In the genomic region with DNA sequence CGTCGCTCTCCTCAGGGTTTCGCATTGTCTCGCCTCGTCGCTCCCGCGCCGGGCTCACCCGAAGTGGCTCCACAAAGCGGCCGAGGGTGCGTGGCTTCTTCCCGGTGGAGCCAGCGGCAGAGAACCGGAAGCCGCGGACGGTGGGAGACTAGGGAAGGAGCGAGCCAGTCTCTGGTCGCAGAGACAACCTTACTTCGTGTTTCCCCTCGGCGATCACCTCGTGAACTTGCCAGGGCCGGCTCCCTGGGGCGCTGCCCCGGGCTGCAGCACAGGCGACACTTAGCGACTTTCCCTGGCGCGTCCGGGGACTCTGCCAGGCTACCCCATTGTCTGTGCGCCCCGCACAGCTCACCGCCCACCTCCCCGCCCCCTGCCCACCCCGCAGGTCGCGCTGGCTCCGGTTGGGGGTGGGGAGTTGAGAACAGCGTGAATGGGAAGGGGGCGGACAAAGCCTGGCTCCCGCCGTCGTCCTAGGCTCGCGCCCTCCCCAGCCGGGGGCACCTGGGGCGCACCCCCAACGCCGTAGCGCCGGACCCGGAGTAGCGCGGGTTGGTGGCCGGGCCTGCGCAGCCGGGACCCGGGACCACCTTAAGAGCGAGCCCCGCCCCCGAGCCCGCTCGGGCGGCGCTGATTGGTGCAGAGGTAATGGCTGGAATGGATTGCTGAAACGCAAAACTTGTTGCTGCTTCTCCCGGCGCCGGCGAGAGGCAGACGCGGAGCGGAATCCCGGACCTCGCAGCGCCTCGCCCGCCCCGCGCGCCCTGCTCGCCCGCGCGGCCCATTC, we compare ENCODE assay signal across 8 mouse cellular contexts. TPM values are rescaled to one million over a fixed set of nuclear protein-coding genes. Genes with fewer than 3 reads are reported as not detected.
DNase-seq lines count a peak whose midpoint lies in the region; ATAC-seq and TF ChIP-seq lines count a peak whose summit lies in the region.

Gene Mn1 (plus strand): TSS at position 772 of the 784 bp plus-strand sequence.

- H3K27ac ChIP-seq in forebrain, embryonic 13.5 days: peak within 1 kb of the TSS; percentile 99
- peak within 1 kb of the TSS; percentile 82 for H3K27ac ChIP-seq in heart, embryonic 16.5 days (ENCODE audit: low read length)
- H3K27ac ChIP-seq in liver, embryonic 12.5 days: peak within 1 kb of the TSS; percentile 45
- peak within 1 kb of the TSS; percentile 94 for H3K27ac ChIP-seq in neural tube, embryonic 13.5 days (replicated peaks)

- peak; percentile 93; the same call in 1 of the 2 replicates for TF ChIP-seq POLR2A in brain, embryonic 14.5 days (IDR thresholded peaks at IDR 0.05; ENCODE audit: borderline replicate concordance, extremely low read depth, insufficient read depth, insufficient read length, poor library complexity, severe bottlenecking)

- H3K9ac ChIP-seq in forebrain, embryonic 13.5 days: peak within 1 kb of the TSS; percentile 100
- peak within 1 kb of the TSS; percentile 91 for H3K9ac ChIP-seq in heart, embryonic 16.5 days (ENCODE audit: low read length)
- peak within 1 kb of the TSS; percentile 63 for H3K9ac ChIP-seq in liver, embryonic 12.5 days
- peak within 1 kb of the TSS; percentile 97 for H3K9ac ChIP-seq in neural tube, embryonic 13.5 days

- peak within 1 kb of the TSS; percentile 98 for H3K4me3 ChIP-seq in forebrain, embryonic 13.5 days
- peak within 1 kb of the TSS; percentile 88 for H3K4me3 ChIP-seq in heart, embryonic 16.5 days (ENCODE audit: low read length)
- H3K4me3 ChIP-seq in liver, embryonic 12.5 days: peak within 1 kb of the TSS; percentile 58
- peak within 1 kb of the TSS; percentile 87 for H3K4me3 ChIP-seq in neural tube, embryonic 13.5 days

- TF ChIP-seq CTCF in brain, embryonic 14.5 days (IDR thresholded peaks at IDR 0.05; ENCODE audit: borderline replicate concordance, extremely low read depth, insufficient read depth, insufficient read length): no peak

- WGBS in forebrain, embryonic 13.5 days: under 1% methylated on average over 78 of the region's 88 CpGs
- under 1% methylated on average over 88 of the region's 88 CpGs for WGBS in heart, embryonic 16.5 days
- under 1% methylated on average over 73 of the region's 88 CpGs for WGBS in liver, embryonic 12.5 days (ENCODE audit: insufficient replicate concordance)
- under 1% methylated on average over 88 of the region's 88 CpGs for WGBS in neural tube, embryonic 13.5 days

- peak; percentile 94 for ATAC-seq in forebrain, embryonic 13.5 days
- ATAC-seq in heart, embryonic 16.5 days (replicated peaks; ENCODE audit: extremely low read depth, insufficient read depth, low FRiP score): peak; percentile 92
- peak; percentile 58 for ATAC-seq in liver, embryonic 12.5 days
- ATAC-seq in neural tube, embryonic 13.5 days (ENCODE audit: low read depth): peak; percentile 92

- DNase-seq in 3T3-L1 (ENCODE audit: low read depth, low spot score): peak; percentile 79
- DNase-seq in brain, embryonic 14.5 days (ENCODE audit: low read depth): peak; percentile 99
- DNase-seq in kidney, postnatal 25 days: peak; percentile 87 to 92
- peak; percentile 78 for DNase-seq in testis, postnatal 14 days (ENCODE audit: low spot score)

- H3K4me1 ChIP-seq in forebrain, embryonic 13.5 days: peaks cover 59% of the 10 kb centered on the region
- H3K4me1 ChIP-seq in heart, embryonic 16.5 days (ENCODE audit: control insufficient read depth, insufficient read depth, low read length): peaks cover 42% of the 10 kb centered on the region
- H3K4me1 ChIP-seq in liver, embryonic 12.5 days: peaks cover 23% of the 10 kb centered on the region
- H3K4me1 ChIP-seq in neural tube, embryonic 13.5 days (replicated peaks): peaks cover 80% of the 10 kb centered on the region

- no peaks in the 10 kb centered on the region for H3K27me3 ChIP-seq in forebrain, embryonic 13.5 days
- peaks cover 43% of the 10 kb centered on the region for H3K27me3 ChIP-seq in heart, embryonic 16.5 days (ENCODE audit: control insufficient read depth, insufficient read depth, low read length)
- H3K27me3 ChIP-seq in liver, embryonic 12.5 days (replicated peaks): peaks cover 96% of the 10 kb centered on the region
- H3K27me3 ChIP-seq in neural tube, embryonic 13.5 days: peaks cover 27% of the 10 kb centered on the region

- H3K4me2 ChIP-seq in forebrain, embryonic 13.5 days: peak within 1 kb of the TSS; percentile 96
- H3K4me2 ChIP-seq in heart, embryonic 16.5 days (ENCODE audit: low read depth, low read length): peak within 1 kb of the TSS; percentile 99
- peak within 1 kb of the TSS; percentile 70 for H3K4me2 ChIP-seq in liver, embryonic 12.5 days
- peak within 1 kb of the TSS; percentile 95 for H3K4me2 ChIP-seq in neural tube, embryonic 13.5 days

- H3K9me3 ChIP-seq in forebrain, embryonic 13.5 days (replicated peaks): no peaks in the 10 kb centered on the region
- no peaks in the 10 kb centered on the region for H3K9me3 ChIP-seq in heart, embryonic 16.5 days (replicated peaks; ENCODE audit: control insufficient read depth, low read length)
- no peaks in the 10 kb centered on the region for H3K9me3 ChIP-seq in liver, embryonic 12.5 days (replicated peaks)
- H3K9me3 ChIP-seq in neural tube, embryonic 13.5 days: no peaks in the 10 kb centered on the region

- peaks cover 37% of the 10 kb centered on the region for H3K36me3 ChIP-seq in forebrain, embryonic 13.5 days (ENCODE audit: poor library complexity, severe bottlenecking)
- H3K36me3 ChIP-seq in heart, embryonic 16.5 days (ENCODE audit: control insufficient read depth, insufficient read depth): no peaks in the 10 kb centered on the region
- peaks cover 9% of the 10 kb centered on the region for H3K36me3 ChIP-seq in liver, embryonic 12.5 days
- 0 out of 2 replicates have a peak, but pooled peaks cover 12% of the 10 kb centered on the region for H3K36me3 ChIP-seq in neural tube, embryonic 13.5 days

RNA-seq across cellular contexts. Expression of gene Mn1, which starts in this region (rescaled TPM):
- polyA plus RNA-seq in brain, embryonic 14.5 days (2012; rRNA removed): 46.8 and 54.3 TPM in 2 replicates
- polyA plus RNA-seq in forebrain, embryonic 13.5 days (2015; fragmentation: Nextera tagmentation; extraction: Ambion mirVana): 81.0 and 89.3 TPM in 2 replicates
- polyA plus RNA-seq in heart, embryonic 16.5 days (2015; fragmentation: Nextera tagmentation; extraction: Ambion mirVana): 5.4 and 6.3 TPM in 2 replicates
- 2.4 and 3.1 TPM in 2 replicates for polyA plus RNA-seq in liver, embryonic 12.5 days (2016; fragmentation: Nextera tagmentation; extraction: Ambion mirVana)
- 22.3 and 23.5 TPM in 2 replicates for polyA plus RNA-seq in neural tube, embryonic 13.5 days (2015; fragmentation: Nextera tagmentation; extraction: Ambion mirVana)

Comparison
In these comparisons a context has a peak if more than half of its experiments do, and no peak if none do; other contexts are left out.
1. Peak in every context shown above with its lines: DNase-seq, ATAC-seq, H3K4me3 ChIP-seq and H3K27ac ChIP-seq.
2. H3K27ac ChIP-seq: peak in every context shown above with its lines; median percentile 99 in forebrain, embryonic 13.5 days; 94 in neural tube, embryonic 13.5 days; 82 in heart, embryonic 16.5 days; 45 in liver, embryonic 12.5 days.